Mouse (Mus musculus): ENCODE results near the gene Slc17a7.

Gene Slc17a7

GRCm38 (mm10) chr7:45178550-45178949 is 14.8 kb downstream of the Slc17a7 start:
- DNase-seq (ENCODE audit: low read depth) = peak; percentile 36

GRCm38 (mm10) chr7:45179469-45179868 is 15.7 kb downstream of the Slc17a7 start, which contains the start of gene Gfy:
TSS of gene Gfy (minus strand) at chr7:45179569.
- no peak for DNase-seq (ENCODE audit: low read depth)

- no peak for DNase-seq (ENCODE audit: low read depth)
These were observed 17.2 kb downstream of the Slc17a7 start, which contains the start of gene Pth2 for GRCm38 (mm10) chr7:45180896-45181477. TSS of gene Pth2 (plus strand) at chr7:45180995.

GRCm38 (mm10) chr7:45181540-45181939 is 17.8 kb downstream of the Slc17a7 start:
- peak; percentile 38 for DNase-seq (ENCODE audit: low read depth)

- peak; percentile 93 for DNase-seq (ENCODE audit: low read depth)
These were observed 18.5 kb downstream of the Slc17a7 start for GRCm38 (mm10) chr7:45182199-45182601.

GRCm38 (mm10) chr7:45182606-45183005 is 18.9 kb downstream of the Slc17a7 start:
- DNase-seq (ENCODE audit: low read depth) = no peak

- DNase-seq (ENCODE audit: low read depth) = no peak
These were observed 19.9 kb downstream of the Slc17a7 start for GRCm38 (mm10) chr7:45183672-45184071.

GRCm38 (mm10) chr7:45185921-45186320 is 22.2 kb downstream of the Slc17a7 start:
- DNase-seq (ENCODE audit: low read depth) = no peak

- DNase-seq (ENCODE audit: low read depth) = no peak
These were observed 25.9 kb downstream of the Slc17a7 start for GRCm38 (mm10) chr7:45189600-45189999.

- no peak for DNase-seq (ENCODE audit: low read depth)
These were observed 26.4 kb downstream of the Slc17a7 start for GRCm38 (mm10) chr7:45190186-45190585.

- no peak for DNase-seq (ENCODE audit: low read depth)
These were observed 27.4 kb downstream of the Slc17a7 start for GRCm38 (mm10) chr7:45191161-45191560.

- DNase-seq (ENCODE audit: low read depth) = no peak
These were observed 28.1 kb downstream of the Slc17a7 start for GRCm38 (mm10) chr7:45191803-45192363.

- DNase-seq (ENCODE audit: low read depth) = no peak
These were observed 29.0 kb downstream of the Slc17a7 start for GRCm38 (mm10) chr7:45192585-45193310.

- DNase-seq (ENCODE audit: low read depth) = no peak
These were observed 29.7 kb downstream of the Slc17a7 start for GRCm38 (mm10) chr7:45193406-45193805.

GRCm38 (mm10) chr7:45193871-45194785 is 30.4 kb downstream of the Slc17a7 start:
- no peak for DNase-seq (ENCODE audit: low read depth)

- DNase-seq (ENCODE audit: low read depth) = no peak
These were observed 31.8 kb downstream of the Slc17a7 start for GRCm38 (mm10) chr7:45195341-45196175.

GRCm38 (mm10) chr7:45196176-45196535 is 32.4 kb downstream of the Slc17a7 start:
- no peak for DNase-seq (ENCODE audit: low read depth)

GRCm38 (mm10) chr7:45196994-45197393 is 33.2 kb downstream of the Slc17a7 start:
- DNase-seq (ENCODE audit: low read depth) = no peak

- DNase-seq (ENCODE audit: low read depth) = peak; percentile 61
These were observed 34.7 kb downstream of the Slc17a7 start for GRCm38 (mm10) chr7:45198435-45198834.

- no peak for DNase-seq (ENCODE audit: low read depth)
These were observed 35.2 kb downstream of the Slc17a7 start for GRCm38 (mm10) chr7:45198961-45199360.

GRCm38 (mm10) chr7:45202654-45203053 is 38.9 kb downstream of the Slc17a7 start:
- no peak for DNase-seq (ENCODE audit: low read depth)
